Mouse (Mus musculus) neural tube, embryonic 11.5 days (tissue): ENCODE data around the gene Lsm14b. TPM values are rescaled to one million over a fixed set of nuclear protein-coding genes. Genes with fewer than 3 reads are reported as not detected.

Experiments
- ATAC-seq: fragments of 200-750 bp; cut with Nextera tagmentation; 2 replicates; pipeline ENCODE4 v1.8.0; 2017; ENCODE audit warnings: moderate number of reproducible peaks, mild to moderate bottlenecking, moderate TSS enrichment, moderate library complexity; ENCODE audit not compliant: insufficient read depth, low FRiP score, low TSS enrichment
- DNase-seq: peaks from one replicate; pipeline ENCODE4 v3.0.0-alpha.2; 2015; ENCODE audit warnings: low spot score
- H3K27ac ChIP-seq: fragments of 300-500 bp; sonication (generic); 2 replicates; pipeline ENCODE4 v1.5.1; 2014; ENCODE audit warnings: low read depth, mild to moderate bottlenecking, low read length
- H3K27me3 ChIP-seq: fragments of 300-500 bp; sonication (generic); 2 replicates; pipeline ENCODE4 v1.6.1; 2014; ENCODE audit warnings: mild to moderate bottlenecking, low read length, mixed read lengths; ENCODE audit not compliant: control insufficient read depth, insufficient read depth
- H3K36me3 ChIP-seq: fragments of 300-500 bp; sonication (generic); 2 replicates; pipeline ENCODE4 v1.6.1; 2014; ENCODE audit warnings: mild to moderate bottlenecking, low read length, moderate library complexity, mixed read lengths; ENCODE audit not compliant: control insufficient read depth, insufficient read depth
- H3K4me1 ChIP-seq: fragments of 300-500 bp; sonication (generic); 2 replicates; pipeline ENCODE4 v1.6.1; 2014; ENCODE audit warnings: low read length, mixed read lengths; ENCODE audit not compliant: control insufficient read depth, insufficient read depth
- H3K4me2 ChIP-seq: fragments of 300-500 bp; sonication (generic); 2 replicates; pipeline ENCODE4 v1.6.1; 2014; ENCODE audit warnings: low read depth, mild to moderate bottlenecking, moderate library complexity
- H3K4me3 ChIP-seq: fragments of 300-500 bp; sonication (generic); 2 replicates; pipeline ENCODE4 v1.5.1; 2014; ENCODE audit warnings: low read depth, low read length
- H3K9ac ChIP-seq: fragments of 300-500 bp; sonication (generic); 2 replicates; pipeline ENCODE4 v1.6.1; 2014; ENCODE audit warnings: mild to moderate bottlenecking, low read length
- H3K9me3 ChIP-seq: fragments of 300-500 bp; sonication (generic); 2 replicates; pipeline ENCODE4 v1.6.1; 2016; ENCODE audit warnings: low read length; ENCODE audit not compliant: control insufficient read depth
- WGBS: fragments of 180-500 bp; shearing (Covaris S2); extraction: QIAGEN DNeasy Blood & Tissue Kit; methylation state at CpG from one replicate; pipeline ENCODE4 v1.1.7; 2014; 5-methylcytosine and 5-hydroxymethylcytosine counted together
- polyA plus RNA-seq: library from polyadenylated mRNA; unstranded; fragments of >200 nt; fragmentation: Nextera tagmentation; extraction: Ambion mirVana; gene quantifications from 2 replicates; pipeline ENCODE4 v1.2.1, GENCODE M21; 2014

Gene Lsm14b
- polyA plus RNA-seq, 1 experiment from 2014 or later = 10.1 TPM

DNA sequence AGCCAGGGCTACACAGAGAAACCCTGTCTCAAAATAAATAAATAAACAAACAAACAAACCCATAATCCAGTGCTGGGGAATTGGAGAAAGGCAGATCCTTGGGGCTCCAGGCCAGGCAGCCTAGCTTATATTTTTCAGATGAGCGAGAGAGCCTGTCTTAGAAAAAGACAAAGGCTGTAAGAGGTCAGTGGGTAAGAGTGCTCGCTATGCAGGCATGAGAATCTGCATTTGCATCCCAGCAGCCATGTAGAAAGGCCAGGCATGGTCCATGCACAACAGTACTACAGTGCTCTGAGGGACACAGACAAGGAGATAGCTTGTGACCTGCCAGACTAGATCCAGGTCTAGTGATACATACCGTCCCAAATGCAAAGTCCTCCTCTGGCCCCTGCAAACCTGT is 42.1 kb upstream of the Lsm14b start:
- Histone ChIP-seq H3K4me2 (no peak overlapping the region), H3K4me3 (no peak overlapping the region), H3K4me1 (no peaks in the 10 kb centered on the region), H3K36me3 (no peaks in the 10 kb centered on the region), H3K27ac (no peak overlapping the region), H3K9me3 (no peaks in the 10 kb centered on the region), H3K27me3 (no peaks in the 10 kb centered on the region), H3K9ac (no peak overlapping the region)
- 78% methylated on average over 3 of the region's 3 CpGs for WGBS
- no peak for DNase-seq
- no peak for ATAC-seq

DNA sequence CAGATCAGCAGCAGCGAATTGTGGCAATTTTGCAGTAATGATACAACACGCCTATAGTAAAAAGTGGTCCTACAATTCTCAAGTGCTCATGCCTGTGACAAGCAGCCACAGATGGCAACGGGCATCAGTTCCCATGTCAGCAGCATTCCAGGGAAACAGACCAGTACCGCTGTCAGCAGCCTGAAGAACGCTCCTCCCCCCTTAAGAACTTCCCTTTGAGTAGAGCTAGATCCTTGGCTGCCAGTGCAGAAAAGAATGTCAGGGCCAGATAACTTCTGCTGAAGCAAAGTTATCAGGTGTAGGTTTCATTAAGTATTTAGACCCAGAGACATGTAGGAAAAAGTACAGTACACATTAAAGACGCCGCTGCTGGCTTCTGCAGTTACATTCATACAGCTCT is 40.0 kb upstream of the Lsm14b start:
- 40% methylated on average over 7 of the region's 7 CpGs for WGBS

DNA sequence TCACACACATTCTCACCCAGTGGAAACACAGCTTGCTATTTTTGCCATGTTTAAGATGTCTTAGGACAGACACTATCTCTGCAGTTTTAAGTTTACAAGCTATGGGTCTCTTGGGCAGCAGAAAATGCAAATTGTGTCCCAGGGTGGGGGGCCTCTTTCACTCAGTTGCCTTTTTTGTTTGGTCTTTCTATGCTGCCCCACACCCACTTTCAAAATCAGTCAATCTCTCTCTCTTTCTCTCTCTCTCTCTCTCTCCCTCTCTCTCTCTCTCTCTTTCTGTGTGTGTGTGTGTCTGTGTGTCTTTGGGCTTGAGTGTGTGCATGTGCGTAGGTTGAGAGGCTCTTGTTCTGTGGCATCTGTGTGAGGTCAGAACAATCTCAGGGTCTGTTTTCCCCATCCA is 39.1 kb upstream of the Lsm14b start:
- Histone ChIP-seq H3K27ac (no peak overlapping the region), H3K27me3 (no peaks in the 10 kb centered on the region), H3K4me2 (no peak overlapping the region), H3K9me3 (no peaks in the 10 kb centered on the region), H3K36me3 (no peaks in the 10 kb centered on the region), H3K9ac (no peak overlapping the region), H3K4me1 (no peaks in the 10 kb centered on the region), H3K4me3 (no peak overlapping the region)
- ATAC-seq (no peak), DNase-seq (no peak)
- 100% methylated on average over 1 of the region's 1 CpGs for WGBS

More for the DNA sequence above, 40.0 kb upstream of the Lsm14b start:
- Histone ChIP-seq H3K4me2 (no peak overlapping the region), H3K4me1 (no peaks in the 10 kb centered on the region), H3K4me3 (no peak overlapping the region), H3K36me3 (no peaks in the 10 kb centered on the region), H3K9me3 (no peaks in the 10 kb centered on the region), H3K9ac (no peak overlapping the region), H3K27me3 (no peaks in the 10 kb centered on the region), H3K27ac (no peak overlapping the region)
- ATAC-seq (no peak), DNase-seq (no peak)

DNA sequence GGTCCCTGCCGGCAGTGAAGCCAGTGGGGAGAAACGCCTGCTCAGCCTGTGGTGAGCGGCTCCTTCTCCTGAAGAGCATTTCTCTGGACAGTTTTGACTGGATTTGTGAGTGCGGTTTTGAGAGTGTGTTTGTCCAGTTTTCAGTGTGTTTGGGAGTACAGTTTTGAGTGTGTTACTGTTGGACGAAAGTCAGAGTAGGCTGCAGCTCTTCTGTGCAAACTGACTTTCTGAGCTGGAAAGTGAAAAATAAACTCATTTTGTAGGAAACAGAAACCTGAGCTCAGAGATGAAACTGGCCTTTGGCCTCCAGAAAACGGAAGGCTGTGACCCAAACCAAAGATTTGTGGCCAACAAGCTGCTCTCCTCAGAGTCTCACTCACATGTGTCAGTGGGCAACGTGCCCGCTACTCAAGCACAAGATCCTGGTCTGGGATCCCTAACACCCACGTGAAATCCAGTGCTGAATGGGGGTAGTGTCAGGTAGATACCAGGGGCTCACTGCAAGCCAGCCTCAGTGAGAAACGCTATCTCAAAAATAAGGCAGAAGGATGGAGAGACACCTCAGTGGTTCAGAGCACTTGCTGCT is 38.3 kb upstream of the Lsm14b start:
- Histone ChIP-seq H3K36me3 (no peaks in the 10 kb centered on the region), H3K4me2 (no peak overlapping the region), H3K27me3 (no peaks in the 10 kb centered on the region), H3K9ac (no peak overlapping the region), H3K9me3 (no peaks in the 10 kb centered on the region), H3K27ac (no peak overlapping the region), H3K4me3 (no peak overlapping the region), H3K4me1 (no peaks in the 10 kb centered on the region)
- 81% methylated on average over 10 of the region's 10 CpGs for WGBS
- DNase-seq (no peak), ATAC-seq (no peak)

DNA sequence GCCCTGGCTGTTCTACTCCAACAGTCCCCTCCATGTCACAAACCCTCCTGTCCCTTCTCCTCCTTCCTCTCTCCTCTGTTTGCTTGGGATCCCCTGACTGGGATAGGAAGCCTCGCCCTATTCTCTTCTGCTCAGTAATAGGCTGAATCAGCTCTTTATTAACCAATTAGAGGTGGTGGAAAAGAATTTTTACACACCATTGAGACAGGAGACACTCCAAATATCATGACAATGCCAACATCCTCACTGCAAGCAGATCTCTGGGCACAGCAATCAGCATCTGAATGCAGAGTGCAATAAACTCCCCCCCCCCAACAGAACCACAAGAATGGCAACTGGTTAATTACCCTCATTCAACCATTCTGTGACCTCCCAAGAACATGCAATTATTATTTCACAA is 35.7 kb upstream of the Lsm14b start:
- no peak overlapping the region for H3K27ac ChIP-seq
- no peak for DNase-seq
- no peak overlapping the region for H3K4me2 ChIP-seq
- no peaks in the 10 kb centered on the region for H3K4me1 ChIP-seq
- H3K27me3 ChIP-seq = no peaks in the 10 kb centered on the region
- no peak for ATAC-seq
- 33% methylated on average over 1 of the region's 1 CpGs for WGBS
- H3K9ac ChIP-seq = no peak overlapping the region
- H3K36me3 ChIP-seq = no peaks in the 10 kb centered on the region
- H3K9me3 ChIP-seq = no peaks in the 10 kb centered on the region
- no peak overlapping the region for H3K4me3 ChIP-seq

DNA sequence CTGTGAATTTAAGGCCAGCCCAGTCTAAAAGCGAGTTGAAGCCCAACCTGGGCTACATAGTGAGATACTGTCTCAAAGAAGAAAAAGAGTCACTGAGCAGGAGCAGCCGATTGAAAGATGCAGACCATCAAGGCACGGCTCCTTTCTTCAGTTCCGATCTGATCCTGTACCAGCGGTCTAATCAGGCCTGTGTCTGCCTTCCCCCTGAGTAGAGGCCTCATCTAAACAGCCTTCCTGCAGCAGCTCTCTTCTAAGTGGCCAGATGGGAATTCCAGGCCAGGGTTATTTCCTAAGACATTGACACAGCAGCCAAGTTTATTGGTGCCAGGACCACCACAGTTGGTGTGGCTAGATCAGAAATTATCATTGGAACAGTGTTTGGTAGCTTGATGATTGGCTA is 31.7 kb upstream of the Lsm14b start:
- no peak overlapping the region for H3K4me3 ChIP-seq
- no peaks in the 10 kb centered on the region for H3K9me3 ChIP-seq
- no peak overlapping the region for H3K4me2 ChIP-seq
- no peaks in the 10 kb centered on the region for H3K4me1 ChIP-seq
- 77% methylated on average over 5 of the region's 5 CpGs for WGBS
- no peaks in the 10 kb centered on the region for H3K36me3 ChIP-seq
- no peak overlapping the region for H3K9ac ChIP-seq
- DNase-seq (no peak), ATAC-seq (no peak)
- no peaks in the 10 kb centered on the region for H3K27me3 ChIP-seq
- H3K27ac ChIP-seq = no peak overlapping the region

DNA sequence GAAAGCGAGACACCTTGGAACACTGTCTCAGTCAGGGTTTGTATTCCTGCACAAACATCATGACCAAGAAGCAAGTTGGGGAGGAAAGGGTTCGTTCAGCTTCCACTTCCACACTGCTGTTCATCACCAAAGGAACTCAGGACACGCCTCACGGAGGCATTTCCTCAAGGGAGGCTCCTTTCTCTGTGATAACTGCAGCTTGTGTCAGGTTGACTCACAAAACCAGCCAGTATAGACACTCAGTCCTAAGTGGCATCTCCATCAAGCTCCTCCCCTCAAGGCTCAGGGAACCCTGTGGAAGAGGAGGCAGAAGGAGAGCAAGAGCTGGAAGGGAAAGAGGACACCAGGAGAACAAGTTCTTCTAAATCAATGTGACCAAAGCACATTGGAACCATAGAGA is 26.4 kb upstream of the Lsm14b start:
- ATAC-seq = no peak
- H3K4me2 ChIP-seq = no peak overlapping the region
- H3K4me1 ChIP-seq = no peaks in the 10 kb centered on the region
- H3K9ac ChIP-seq = no peak overlapping the region
- no peak for DNase-seq
- H3K36me3 ChIP-seq = no peaks in the 10 kb centered on the region
- no peak overlapping the region for H3K4me3 ChIP-seq
- no peak overlapping the region for H3K27ac ChIP-seq
- no peaks in the 10 kb centered on the region for H3K27me3 ChIP-seq
- no peaks in the 10 kb centered on the region for H3K9me3 ChIP-seq
- 88% methylated on average over 4 of the region's 4 CpGs for WGBS

DNA sequence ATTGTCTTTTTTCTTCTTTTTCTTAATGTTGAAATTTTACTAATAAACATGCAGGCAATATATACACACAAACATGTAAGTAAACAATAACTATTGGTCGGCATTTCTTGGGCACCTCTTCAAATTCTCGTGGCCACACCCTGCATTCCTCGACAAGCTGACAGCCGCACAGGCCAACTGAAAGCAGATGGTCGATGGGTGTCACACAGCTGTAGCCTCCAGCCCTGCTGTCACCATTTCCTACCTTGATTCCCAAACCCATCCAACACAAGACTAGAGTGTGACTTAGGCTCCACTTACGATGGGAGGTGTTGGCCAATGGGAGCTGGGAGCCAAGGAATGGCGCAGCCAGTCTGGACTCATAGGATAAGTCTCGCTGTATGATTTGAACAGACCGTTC is 23.2 kb upstream of the Lsm14b start:
- DNase-seq (no peak), ATAC-seq (no peak)
- Histone ChIP-seq H3K4me2 (no peak overlapping the region), H3K9me3 (no peaks in the 10 kb centered on the region), H3K27me3 (no peaks in the 10 kb centered on the region), H3K4me1 (no peaks in the 10 kb centered on the region), H3K36me3 (no peaks in the 10 kb centered on the region), H3K9ac (no peak overlapping the region), H3K4me3 (no peak overlapping the region), H3K27ac (no peak overlapping the region)
- WGBS = 89% methylated on average over 9 of the region's 9 CpGs

DNA sequence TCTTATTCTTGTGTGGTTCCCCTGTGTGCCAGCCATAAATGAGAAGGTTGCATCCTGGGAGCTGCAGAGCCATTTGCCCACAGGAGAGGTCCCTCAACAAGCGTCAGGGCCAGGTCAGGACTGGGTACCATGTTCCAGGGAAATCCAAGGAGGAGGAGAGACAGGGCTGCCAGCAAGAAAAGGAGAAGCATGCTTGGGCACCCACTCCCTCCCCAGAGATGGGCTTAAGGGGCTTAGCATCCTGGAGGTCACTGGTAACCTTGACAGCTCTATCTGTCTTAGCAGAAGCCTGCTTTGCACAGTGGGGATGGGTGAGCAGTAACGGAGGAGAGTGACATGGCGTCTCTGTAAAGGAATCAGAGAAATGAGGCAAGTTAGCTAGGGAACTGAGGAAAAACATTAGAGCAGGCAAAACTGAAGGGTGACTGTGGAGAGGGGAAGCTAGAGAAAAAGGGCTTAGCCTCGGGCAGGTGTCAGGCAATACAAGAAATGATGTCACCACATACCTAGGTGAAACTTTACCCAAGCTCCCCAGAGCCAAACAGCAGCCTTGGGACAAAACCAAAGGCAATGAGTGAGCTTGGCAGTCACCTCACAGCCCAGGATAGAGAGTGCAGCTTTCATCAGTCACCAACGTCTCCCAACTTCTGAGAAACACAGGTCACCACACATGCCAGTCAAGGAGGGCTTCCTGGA is 19.0 kb upstream of the Lsm14b start:
- Histone ChIP-seq H3K9me3 (no peaks in the 10 kb centered on the region), H3K27ac (no peak overlapping the region), H3K9ac (no peak overlapping the region), H3K4me2 (no peak overlapping the region), H3K36me3 (no peaks in the 10 kb centered on the region), H3K27me3 (no peaks in the 10 kb centered on the region), H3K4me3 (no peak overlapping the region), H3K4me1 (no peaks in the 10 kb centered on the region)
- ATAC-seq (no peak), DNase-seq (no peak)
- 66% methylated on average over 5 of the region's 5 CpGs for WGBS
